Mouse (Mus musculus) bone marrow, adult 2 months (tissue): ENCODE measurements around the gene Hspb3.

Experiments used
- CTCF ChIP-seq: fragments of 200-500 bp; IDR thresholded peaks from 2 replicates; pipeline ENCODE4 v1.5.1; 2011; ENCODE audit warnings: low read length, control low read depth; ENCODE audit not compliant: control insufficient read depth, insufficient read depth
- POLR2A ChIP-seq: fragments of 200-500 bp; IDR thresholded peaks from 2 replicates; pipeline ENCODE4 v1.6.1; 2011; ENCODE audit warnings: low read depth, mild to moderate bottlenecking, control low read depth, low read length, borderline replicate concordance; ENCODE audit not compliant: control insufficient read depth

GRCm38 (mm10) chr13:113680646-113681045 is 17.2 kb upstream of the Hspb3 start:
- TF ChIP-seq CTCF (no peak), POLR2A (no peak)
